Mouse (Mus musculus): ENCODE data around the gene Kir3dl2. TPM values are rescaled to one million over a fixed set of nuclear protein-coding genes. Genes with fewer than 3 reads are reported as not detected.
"Not testable (repeated sequence)": the region's sequence is repeated elsewhere in the genome, so short reads cannot be mapped to it uniquely, and the experiment has no call there.

Kir3dl2 gene
- total RNA-seq (2021) = not detected

DNA sequence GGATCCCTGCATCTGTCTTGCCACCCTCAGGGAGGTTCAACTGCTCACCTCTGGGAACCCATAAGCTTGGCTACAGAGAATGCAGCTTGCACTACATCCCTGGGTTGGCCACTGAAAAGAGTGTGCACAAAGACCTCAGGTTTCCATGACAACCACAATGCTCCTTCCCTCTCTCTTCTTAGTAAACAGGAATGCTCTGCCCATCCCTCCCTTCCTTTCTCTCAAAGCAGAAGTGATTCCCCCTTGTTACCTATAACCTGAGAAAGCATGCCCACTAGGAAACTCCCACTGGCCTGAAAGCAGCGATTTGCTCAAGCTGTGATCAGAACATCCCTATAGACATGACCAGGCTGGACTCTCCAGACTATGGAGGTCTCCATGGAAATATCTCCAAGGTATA is at the start of gene Kir3dl2:
Gene Kir3dl2 (minus strand): TSS at position 101 of the 400 bp plus-strand sequence.
- intact Hi-C loops (cut with DNase I); DNase-seq: not testable (repeated sequence)

GRCm38 (mm10) chrX:136590897-136591257 is 47.0 kb upstream of the Kir3dl2 start:
- intact Hi-C loops (cut with DNase I) = no loop called here

DNA sequence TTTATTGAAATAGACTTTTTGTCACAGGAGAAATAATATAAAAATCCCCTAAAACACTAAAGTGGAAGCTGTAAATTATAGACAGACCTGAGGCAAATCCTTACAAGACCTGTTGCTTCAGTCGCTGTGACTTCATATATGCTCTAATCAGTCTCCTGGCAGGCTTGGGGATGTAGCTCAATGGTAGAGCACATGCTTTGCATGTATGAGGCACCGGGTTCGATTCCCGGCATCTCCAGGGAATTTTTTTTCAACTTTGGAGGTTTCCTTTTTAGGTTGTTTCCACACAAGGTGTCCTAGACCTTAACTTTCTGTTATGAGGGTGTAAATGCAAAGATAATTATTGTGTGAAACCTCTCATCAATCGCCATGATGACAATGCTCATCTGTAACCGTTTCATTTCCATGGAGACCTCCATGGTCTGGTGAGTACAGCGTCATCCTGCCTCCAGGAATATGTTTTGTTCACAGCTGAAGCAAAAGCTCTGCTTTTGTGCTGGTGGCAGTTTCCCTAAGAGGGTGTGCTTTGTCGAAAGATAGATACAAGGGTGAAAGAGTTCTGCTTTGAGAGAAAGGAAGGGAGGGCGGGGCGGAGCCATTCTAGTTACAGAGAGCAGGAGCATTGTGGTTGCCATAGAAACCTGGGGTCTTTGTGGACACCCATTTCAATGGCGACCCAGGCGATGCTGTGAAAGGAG is 46.5 kb upstream of the Kir3dl2 start, which contains the start of gene Tceal3:
Gene Tceal3 (plus strand): TSS at position 644 of the 698 bp plus-strand sequence.
- DNase-seq = no peak
- intact Hi-C loops (cut with DNase I) = no loop called here

More at GRCm38 (mm10) chrX:136590897-136591257, 47.0 kb upstream of the Kir3dl2 start:
- no peak for DNase-seq

GRCm38 (mm10) chrX:136584617-136585016 is 40.8 kb upstream of the Kir3dl2 start:
- intact Hi-C loops (cut with DNase I) = no loop called here
- DNase-seq = no peak

GRCm38 (mm10) chrX:136569094-136569493 is 25.2 kb upstream of the Kir3dl2 start:
- intact Hi-C loops (cut with DNase I); DNase-seq: not testable (repeated sequence)

GRCm38 (mm10) chrX:136517699-136518098 is 26.2 kb downstream of the Kir3dl2 start, which contains the start of gene Kir3dl1:
TSS of gene Kir3dl1 (plus strand) at chrX:136517999.
- DNase-seq; intact Hi-C loops (cut with DNase I): not testable (repeated sequence)

Other genes with a start within 250 kb of the Kir3dl2 start
- gene Kir3dl1, start 26.1 kb downstream of the Kir3dl2 start, total RNA-seq (2021) = not detected
- gene Tceal3, start 46.8 kb upstream of the Kir3dl2 start, total RNA-seq (2021) = under 1 TPM; 0.79 to 0.84 TPM
- 1 to 10 TPM; 5.1 to 6.2 TPM for gene Tceal1, start 163.9 kb upstream of the Kir3dl2 start, total RNA-seq (2021)
- gene Morf4l2, start 199.6 kb upstream of the Kir3dl2 start, total RNA-seq (2021) = 100 to 1,000 TPM; 167 to 171 TPM
- gene Glra4, start 236.1 kb upstream of the Kir3dl2 start, total RNA-seq (2021) = not detected